In genomic region chr11:61498736-61499504, GRCm38 (mm10) we compare ENCODE assay signal across 15 mouse cellular contexts. TPM values are rescaled to one million over a fixed set of nuclear protein-coding genes. Genes with fewer than 3 reads are reported as not detected.
DNase-seq lines count a peak whose midpoint lies in the region; ATAC-seq and TF ChIP-seq lines count a peak whose summit lies in the region.
"Had no signal": no experiment of that assay in that cellular context is flagged by ENCODE, and none has a peak within 500 bp of the region (broad histone marks: within the 10 kb centered on the region; RNA-seq: fewer than 3 reads in every experiment).

No protein-coding gene starts in this region.

- H3K36me3 ChIP-seq in liver, embryonic 13.5 days: no peaks in the 10 kb centered on the region
- H3K36me3 ChIP-seq in liver, postnatal 0 days (replicated peaks; ENCODE audit: insufficient read depth, low read length): no peaks in the 10 kb centered on the region
- H3K36me3 ChIP-seq: liver, embryonic 15.5 days had no signal

- H3K9me3 ChIP-seq in liver, embryonic 13.5 days (replicated peaks): no peaks in the 10 kb centered on the region
- no peaks in the 10 kb centered on the region for H3K9me3 ChIP-seq in liver, postnatal 0 days (ENCODE audit: low read length)
- H3K9me3 ChIP-seq: liver, embryonic 15.5 days had no signal

- no peak overlapping the region for H3K4me2 ChIP-seq in liver, embryonic 13.5 days
- H3K4me2 ChIP-seq in liver, postnatal 0 days (ENCODE audit: low read depth, low read length): no peak overlapping the region
- H3K4me2 ChIP-seq: liver, embryonic 15.5 days had no signal

- no peak overlapping the region for H3K9ac ChIP-seq in liver, embryonic 13.5 days
- H3K9ac ChIP-seq in liver, postnatal 0 days (replicated peaks): no peak overlapping the region
- H3K9ac ChIP-seq: liver, embryonic 15.5 days had no signal

- H3K27ac ChIP-seq in liver, embryonic 13.5 days: no peak overlapping the region; the same call in 1 of the 2 replicates
- H3K27ac ChIP-seq in liver, postnatal 0 days (ENCODE audit: low read depth): no peak overlapping the region
- H3K27ac ChIP-seq in brown adipose tissue, adult 24 weeks (replicated peaks; ENCODE audit: low read depth, low read length): 0 out of 2 replicates have a peak overlapping the region, but pooled peaks have one; percentile 23
- H3K27ac ChIP-seq: liver, embryonic 15.5 days; stomach, postnatal 0 days had no signal

- TF ChIP-seq CTCF in liver, postnatal 0 days (IDR thresholded peaks at IDR 0.05; ENCODE audit: low read depth): no peak

- no peak for ATAC-seq in CD4-positive, CD25-positive, alpha-beta regulatory T cell, adult 4 months
- no peak for ATAC-seq in liver, embryonic 13.5 days (ENCODE audit: low read depth)
- no peak for ATAC-seq in liver, postnatal 0 days
- peak; percentile 48; the same call in 1 of the 2 replicates for ATAC-seq in monocyte, adult 5-6 weeks (replicated peaks; ENCODE audit: insufficient number of reproducible peaks, low FRiP score, low TSS enrichment, poor library complexity, severe bottlenecking)
- ATAC-seq: midbrain, embryonic 16.5 days had no signal

- H3K4me3 ChIP-seq in liver, embryonic 13.5 days (replicated peaks): no peak overlapping the region
- H3K4me3 ChIP-seq in liver, postnatal 0 days (ENCODE audit: low read depth, low read length): no peak overlapping the region
- no peak overlapping the region for H3K4me3 ChIP-seq in brown adipose tissue, adult 24 weeks (ENCODE audit: insufficient read depth, low read depth, low read length)
- H3K4me3 ChIP-seq: liver, embryonic 15.5 days had no signal

- peak; percentile 36 for DNase-seq in CD4-positive, CD25-positive, alpha-beta regulatory T cell, adult 2 months (ENCODE audit: low read depth, low spot score)
- DNase-seq in liver, embryonic 13.5 days: peak; percentile 22
- DNase-seq in liver, postnatal 0 days: no peak
- DNase-seq in kidney, adult 9 months: no peak
- no peak for DNase-seq in yolk sac, embryonic 10.5 days (ENCODE audit: low spot score)
- DNase-seq: cerebellum, postnatal 25 days; kidney, adult 18-20 months; right cerebral cortex, postnatal 25 days had no signal

- H3K4me1 ChIP-seq in liver, embryonic 13.5 days (replicated peaks): peaks cover 13% of the 10 kb centered on the region
- H3K4me1 ChIP-seq in liver, postnatal 0 days (ENCODE audit: insufficient read depth): peaks cover 10% of the 10 kb centered on the region; the same call in 1 of the 2 replicates
- H3K4me1 ChIP-seq in brown adipose tissue, adult 24 weeks (ENCODE audit: control insufficient read depth, insufficient read depth, insufficient read length, low read length): no peaks in the 10 kb centered on the region

- no peak for TF ChIP-seq EP300 in liver, postnatal 0 days (IDR thresholded peaks at IDR 0.05; ENCODE audit: low read depth)

- H3K27me3 ChIP-seq in liver, embryonic 13.5 days: no peaks in the 10 kb centered on the region; the same call in 1 of the 2 replicates
- H3K27me3 ChIP-seq in liver, postnatal 0 days (ENCODE audit: insufficient read depth, low read length): no peaks in the 10 kb centered on the region

- WGBS in liver, embryonic 13.5 days (ENCODE audit: insufficient replicate concordance): 38% methylated on average over 6 of the region's 6 CpGs
- WGBS in liver, postnatal 0 days (ENCODE audit: insufficient replicate concordance): 27% methylated on average over 6 of the region's 6 CpGs

RNA-seq across cellular contexts. Expression of gene Mapk7, which starts 4.7 kb away (rescaled TPM):
- 10 to 100 TPM in 1 of 2 experiments, 1 to 10 TPM in 1; 9.2 to 18.0 TPM for polyA plus RNA-seq in CD4-positive, CD25-positive, alpha-beta regulatory T cell, adult 4 months (2017; shearing (Covaris generic))
- polyA plus RNA-seq in liver, embryonic 13.5 days (2015; fragmentation: Nextera tagmentation; extraction: Ambion mirVana): 7.2 and 8.8 TPM in 2 replicates
- 4.8 and 5.6 TPM in 2 replicates for polyA plus RNA-seq in liver, postnatal 0 days (2015; fragmentation: Nextera tagmentation; extraction: Ambion mirVana)
- 3.0 and 3.7 TPM in 2 replicates for polyA plus RNA-seq in brown adipose tissue, adult 24 weeks (2012; ENCODE audit: insufficient read depth, insufficient read length, missing spikeins)
- total RNA-seq in monocyte, adult 5-6 weeks (2017): 14.7 to 31.5 TPM (median 15.7 TPM) in 3 replicates

RNA-seq across cellular contexts. Expression of gene B9d1, which starts 6.0 kb away (rescaled TPM):
- polyA plus RNA-seq in CD4-positive, CD25-positive, alpha-beta regulatory T cell, adult 4 months (2017; shearing (Covaris generic)): 1 to 10 TPM; 3.5 to 5.9 TPM
- polyA plus RNA-seq in liver, embryonic 13.5 days (2015; fragmentation: Nextera tagmentation; extraction: Ambion mirVana): 2.1 and 4.0 TPM in 2 replicates
- polyA plus RNA-seq in liver, postnatal 0 days (2015; fragmentation: Nextera tagmentation; extraction: Ambion mirVana): 1.4 and 1.6 TPM in 2 replicates
- polyA plus RNA-seq in brown adipose tissue, adult 24 weeks (2012; ENCODE audit: insufficient read depth, insufficient read length, missing spikeins): 7.5 and 8.2 TPM in 2 replicates
- not detected in 3 replicates for total RNA-seq in monocyte, adult 5-6 weeks (2017)
- total RNA-seq: neutrophil, adult 5-6 weeks had no signal

RNA-seq across cellular contexts. Expression of gene Mfap4, which starts 13.7 kb away (rescaled TPM):
- polyA plus RNA-seq in CD4-positive, CD25-positive, alpha-beta regulatory T cell, adult 4 months (2017; shearing (Covaris generic)): not detected
- polyA plus RNA-seq in liver, embryonic 13.5 days (2015; fragmentation: Nextera tagmentation; extraction: Ambion mirVana): 8.4 and 9.3 TPM in 2 replicates
- polyA plus RNA-seq in liver, postnatal 0 days (2015; fragmentation: Nextera tagmentation; extraction: Ambion mirVana): 4.9 TPM in 2 replicates
- polyA plus RNA-seq in brown adipose tissue, adult 24 weeks (2012; ENCODE audit: insufficient read depth, insufficient read length, missing spikeins): 1.8 and 2.0 TPM in 2 replicates
- total RNA-seq in monocyte, adult 5-6 weeks (2017): not detected in 3 replicates
- total RNA-seq: neutrophil, adult 5-6 weeks had no signal

RNA-seq across cellular contexts. Expression of gene Rnf112, which starts 45.0 kb away (rescaled TPM):
- not detected for polyA plus RNA-seq in CD4-positive, CD25-positive, alpha-beta regulatory T cell, adult 4 months (2017; shearing (Covaris generic))
- 0.06 and 0.09 TPM in 2 replicates for polyA plus RNA-seq in liver, embryonic 13.5 days (2015; fragmentation: Nextera tagmentation; extraction: Ambion mirVana)
- 0.04 and 0.06 TPM in 2 replicates for polyA plus RNA-seq in liver, postnatal 0 days (2015; fragmentation: Nextera tagmentation; extraction: Ambion mirVana)
- not detected in 2 replicates for polyA plus RNA-seq in brown adipose tissue, adult 24 weeks (2012; ENCODE audit: insufficient read depth, insufficient read length, missing spikeins)
- not detected in 3 replicates for total RNA-seq in monocyte, adult 5-6 weeks (2017)
- total RNA-seq: neutrophil, adult 5-6 weeks had no signal

Comparison
In these comparisons a context has a peak if more than half of its experiments do, and no peak if none do; other contexts are left out.
1. DNase-seq: peak in CD4-positive, CD25-positive, alpha-beta regulatory T cell, adult 2 months (single experiment) and liver, embryonic 13.5 days (single experiment); none in liver, postnatal 0 days (single experiment), kidney, adult 9 months (single experiment) and yolk sac, embryonic 10.5 days (single experiment).